Mouse (Mus musculus): ENCODE data around the gene 9930021J03Rik. TPM values are rescaled to one million over a fixed set of nuclear protein-coding genes. Genes with fewer than 3 reads are reported as not detected.

The 9930021J03Rik gene
- polyA plus RNA-seq, 1 experiment, result 32.6 TPM

GRCm38 (mm10) chr19:29835364-29836034 is 29.7 kb upstream of the 9930021J03Rik start:
- DNase-seq (ENCODE audit: low read depth), result no peak
- no peak for TF ChIP-seq POLR2A (IDR thresholded peaks at IDR 0.05; ENCODE audit: borderline replicate concordance, extremely low read depth, insufficient read depth, insufficient read length, poor library complexity, severe bottlenecking)
- no peak for TF ChIP-seq CTCF (IDR thresholded peaks at IDR 0.05; ENCODE audit: borderline replicate concordance, extremely low read depth, insufficient read depth, insufficient read length)

- TF ChIP-seq CTCF (IDR thresholded peaks at IDR 0.05; ENCODE audit: borderline replicate concordance, extremely low read depth, insufficient read depth, insufficient read length), result no peak
- no peak for DNase-seq (ENCODE audit: low read depth)
These were observed 25.1 kb upstream of the 9930021J03Rik start for GRCm38 (mm10) chr19:29830911-29831310.

GRCm38 (mm10) chr19:29828558-29828957 is 22.8 kb upstream of the 9930021J03Rik start:
- no peak for DNase-seq (ENCODE audit: low read depth)
- TF ChIP-seq POLR2A (IDR thresholded peaks at IDR 0.05; ENCODE audit: borderline replicate concordance, extremely low read depth, insufficient read depth, insufficient read length, poor library complexity, severe bottlenecking) (no peak), CTCF (IDR thresholded peaks at IDR 0.05; ENCODE audit: borderline replicate concordance, extremely low read depth, insufficient read depth, insufficient read length) (no peak)

GRCm38 (mm10) chr19:29826686-29827085 is 20.9 kb upstream of the 9930021J03Rik start:
- TF ChIP-seq CTCF (IDR thresholded peaks at IDR 0.05; ENCODE audit: borderline replicate concordance, extremely low read depth, insufficient read depth, insufficient read length), result peak; percentile 68; the same call in 1 of the 2 replicates
- TF ChIP-seq POLR2A (IDR thresholded peaks at IDR 0.05; ENCODE audit: borderline replicate concordance, extremely low read depth, insufficient read depth, insufficient read length, poor library complexity, severe bottlenecking), result no peak
- peak; percentile 53 for DNase-seq (ENCODE audit: low read depth)

GRCm38 (mm10) chr19:29825003-29825402 is 19.2 kb upstream of the 9930021J03Rik start:
- no peak for DNase-seq (ENCODE audit: low read depth)
- TF ChIP-seq CTCF (IDR thresholded peaks at IDR 0.05; ENCODE audit: borderline replicate concordance, extremely low read depth, insufficient read depth, insufficient read length) (no peak), POLR2A (IDR thresholded peaks at IDR 0.05; ENCODE audit: borderline replicate concordance, extremely low read depth, insufficient read depth, insufficient read length, poor library complexity, severe bottlenecking) (no peak)

- DNase-seq (ENCODE audit: low read depth), result peak; percentile 80
- TF ChIP-seq POLR2A (IDR thresholded peaks at IDR 0.05; ENCODE audit: borderline replicate concordance, extremely low read depth, insufficient read depth, insufficient read length, poor library complexity, severe bottlenecking) (no peak), CTCF (IDR thresholded peaks at IDR 0.05; ENCODE audit: borderline replicate concordance, extremely low read depth, insufficient read depth, insufficient read length) (peak; percentile 68; the same call in 1 of the 2 replicates)
These were observed 18.4 kb upstream of the 9930021J03Rik start for GRCm38 (mm10) chr19:29824034-29824700.

GRCm38 (mm10) chr19:29823456-29824010 is 17.7 kb upstream of the 9930021J03Rik start:
- no peak for TF ChIP-seq CTCF (IDR thresholded peaks at IDR 0.05; ENCODE audit: borderline replicate concordance, extremely low read depth, insufficient read depth, insufficient read length)
- no peak for TF ChIP-seq POLR2A (IDR thresholded peaks at IDR 0.05; ENCODE audit: borderline replicate concordance, extremely low read depth, insufficient read depth, insufficient read length, poor library complexity, severe bottlenecking)
- no peak for DNase-seq (ENCODE audit: low read depth)

- DNase-seq (ENCODE audit: low read depth), result peak; percentile 88
- TF ChIP-seq POLR2A (IDR thresholded peaks at IDR 0.05; ENCODE audit: borderline replicate concordance, extremely low read depth, insufficient read depth, insufficient read length, poor library complexity, severe bottlenecking) (no peak), CTCF (IDR thresholded peaks at IDR 0.05; ENCODE audit: borderline replicate concordance, extremely low read depth, insufficient read depth, insufficient read length) (peak; percentile 58; the same call in 1 of the 2 replicates)
These were observed 15.2 kb upstream of the 9930021J03Rik start for GRCm38 (mm10) chr19:29820966-29821365.

GRCm38 (mm10) chr19:29812581-29813460 is 7.0 kb upstream of the 9930021J03Rik start, which contains the start of gene Ranbp6:
Ranbp6 (minus strand) TSS chr19:29812974.
- TF ChIP-seq POLR2A (IDR thresholded peaks at IDR 0.05; ENCODE audit: borderline replicate concordance, extremely low read depth, insufficient read depth, insufficient read length, poor library complexity, severe bottlenecking) (peak; percentile 81; the same call in 1 of the 2 replicates), CTCF (IDR thresholded peaks at IDR 0.05; ENCODE audit: borderline replicate concordance, extremely low read depth, insufficient read depth, insufficient read length) (no peak)

GRCm38 (mm10) chr19:29810022-29810421 is 4.2 kb upstream of the 9930021J03Rik start:
- no peak for DNase-seq (ENCODE audit: low read depth)
- TF ChIP-seq POLR2A (IDR thresholded peaks at IDR 0.05; ENCODE audit: borderline replicate concordance, extremely low read depth, insufficient read depth, insufficient read length, poor library complexity, severe bottlenecking), result no peak
- no peak for TF ChIP-seq CTCF (IDR thresholded peaks at IDR 0.05; ENCODE audit: borderline replicate concordance, extremely low read depth, insufficient read depth, insufficient read length)

More at GRCm38 (mm10) chr19:29812581-29813460, 7.0 kb upstream of the 9930021J03Rik start, which contains the start of gene Ranbp6:
- peak; percentile 96 for DNase-seq (ENCODE audit: low read depth)
